Mouse (Mus musculus): Measurements from ENCODE around the gene Ascl2. TPM values are rescaled to one million over a fixed set of nuclear protein-coding genes. Genes with fewer than 3 reads are reported as not detected.

The Ascl2 gene
- not detected for total RNA-seq (2023)

GRCm38 (mm10) chr7:142968809-142969511, at the start of gene Ascl2:
Gene Ascl2, minus strand, starts transcription at chr7:142969264.

GRCm38 (mm10) chr7:143004727-143005343, 35.8 kb upstream of the Ascl2 start, which contains the start of gene Tspan32:
Gene Tspan32, plus strand, starts transcription at chr7:143005046.

GRCm38 (mm10) chr7:142931028-142931427, 38.0 kb downstream of the Ascl2 start, which contains the start of gene Th:
Gene Th, minus strand, starts transcription at chr7:142931128.

Other genes starting within 250 kb of the Ascl2 start
- not detected for gene Ins2, start 225.9 kb downstream of the Ascl2 start, total RNA-seq (2023)
- not detected for gene Th, start 38.1 kb downstream of the Ascl2 start, total RNA-seq (2023)
- 179 TPM for gene Tspan32, start 35.8 kb upstream of the Ascl2 start, total RNA-seq (2023)
- 42.0 TPM for gene Cd81, start 83.5 kb upstream of the Ascl2 start, total RNA-seq (2023)
- gene Tssc4, start 100.0 kb upstream of the Ascl2 start, total RNA-seq (2023), result 17.0 TPM
- gene Trpm5, start 125.4 kb upstream of the Ascl2 start, total RNA-seq (2023), result not detected
- not detected for gene Kcnq1, start 137.1 kb upstream of the Ascl2 start, total RNA-seq (2023)

Measured in CD4-positive naive resting alpha-beta T cell, adult 57 days (primary cell).